Mouse (Mus musculus) E14TG2a.4 (cell line): ENCODE results near the gene Tlx2.

Experiments used
- H3K27me3 ChIP-seq: 2 replicates; pipeline ENCODE4 v1.6.1; 2014; ENCODE audit warnings: low read length, control low read depth; ENCODE audit not compliant: insufficient read depth
- H3K36me3 ChIP-seq: 2 replicates; pipeline ENCODE4 v1.6.1; 2014; ENCODE audit warnings: low read length, control low read depth; ENCODE audit not compliant: insufficient read depth
- H3K4me1 ChIP-seq: replicated peaks from 2 replicates; pipeline ENCODE4 v1.6.1; 2014; ENCODE audit warnings: low read depth, low read length, control low read depth
- H3K4me3 ChIP-seq: replicated peaks from 2 replicates; pipeline ENCODE4 v1.5.1; 2014; ENCODE audit warnings: mild to moderate bottlenecking, low read length
- H3K9me3 ChIP-seq: 2 replicates; pipeline ENCODE4 v1.6.1; 2014; ENCODE audit warnings: low read length, control low read depth
- CTCF ChIP-seq: conservative IDR thresholded peaks from 2 replicates; pipeline ENCODE4 v1.5.1; 2014; ENCODE audit warnings: low read length
- NANOG ChIP-seq: IDR thresholded peaks from 2 replicates; pipeline ENCODE4 v1.6.1; 2014; ENCODE audit warnings: borderline replicate concordance, low read length, mixed read lengths
- POU5F1 ChIP-seq: IDR thresholded peaks from 2 replicates; pipeline ENCODE4 v1.6.1; 2014; ENCODE audit warnings: low read length, borderline replicate concordance

The Tlx2 gene

DNA sequence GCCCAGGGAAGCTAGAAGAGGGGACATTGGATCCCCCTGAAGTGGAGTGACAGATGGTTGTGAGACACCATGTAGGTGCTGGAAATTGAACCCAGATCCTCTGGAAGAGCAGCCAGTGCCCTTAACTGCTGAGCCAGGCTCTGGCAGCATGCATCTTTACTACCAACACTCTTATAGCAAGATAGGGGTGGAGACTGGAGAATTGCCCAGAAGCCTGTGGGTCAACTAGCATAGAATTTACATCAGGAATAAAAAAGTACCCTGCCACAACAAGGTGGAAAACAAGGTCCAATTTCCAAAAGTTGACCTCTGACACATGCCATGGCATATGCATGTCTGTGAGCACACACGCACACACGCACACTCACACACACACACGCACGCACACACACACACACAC, 44.9 kb downstream of the Tlx2 start:
- no peaks in the 10 kb centered on the region for H3K9me3 ChIP-seq
- H3K4me1 ChIP-seq = peaks cover 9% of the 10 kb centered on the region
- no peak overlapping the region for H3K4me3 ChIP-seq
- no peaks in the 10 kb centered on the region for H3K36me3 ChIP-seq
- peaks cover 53% of the 10 kb centered on the region for H3K27me3 ChIP-seq
- TF ChIP-seq NANOG (no peak), CTCF (no peak), POU5F1 (no peak)

DNA sequence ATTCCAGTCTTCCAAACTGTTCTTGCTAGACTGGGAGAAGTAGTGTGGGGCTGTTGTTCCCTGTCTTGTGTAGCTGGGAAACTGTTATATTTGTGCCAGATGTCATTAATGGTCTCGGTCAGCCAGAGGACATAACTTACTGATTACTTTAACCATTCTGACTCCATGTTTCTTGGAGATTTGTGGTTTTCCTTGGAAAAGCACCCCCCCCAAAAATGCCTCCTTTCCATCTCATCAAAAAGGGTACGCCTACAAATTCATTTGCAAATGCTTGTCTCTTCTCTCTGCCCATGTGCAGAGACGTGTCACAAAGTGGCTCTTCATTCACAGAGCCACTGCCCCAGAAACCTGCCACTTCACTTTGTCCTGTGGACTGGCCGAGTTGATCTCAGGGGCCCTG, 45.7 kb downstream of the Tlx2 start:
- no peak overlapping the region for H3K4me3 ChIP-seq
- H3K4me1 ChIP-seq = peaks cover under 1% of the 10 kb centered on the region
- peaks cover 45% of the 10 kb centered on the region for H3K27me3 ChIP-seq
- no peak for TF ChIP-seq NANOG
- no peak for TF ChIP-seq CTCF
- TF ChIP-seq POU5F1 = no peak
- no peaks in the 10 kb centered on the region for H3K9me3 ChIP-seq
- no peaks in the 10 kb centered on the region for H3K36me3 ChIP-seq

DNA sequence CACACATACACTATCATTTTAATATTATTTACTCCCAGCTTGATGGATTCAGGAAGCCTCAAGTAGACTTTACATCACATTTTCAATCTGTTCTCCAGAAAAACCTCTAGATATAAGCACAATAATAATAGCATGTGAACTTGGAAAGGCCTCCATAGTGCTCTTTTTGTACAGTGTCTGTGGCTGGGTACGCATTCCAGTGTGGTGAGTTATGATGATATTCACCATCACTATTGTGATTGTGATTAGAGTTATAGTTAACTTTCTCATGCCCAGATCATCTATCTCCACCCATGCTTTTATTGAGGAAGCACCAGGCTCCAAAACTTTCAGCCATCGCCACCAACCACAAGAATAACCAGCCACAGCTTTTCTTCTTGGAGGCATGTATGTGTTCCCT, 46.3 kb downstream of the Tlx2 start:
- Histone ChIP-seq H3K9me3 (no peaks in the 10 kb centered on the region), H3K27me3 (peaks cover 39% of the 10 kb centered on the region), H3K4me3 (no peak overlapping the region), H3K36me3 (no peaks in the 10 kb centered on the region), H3K4me1 (no peaks in the 10 kb centered on the region)
- TF ChIP-seq POU5F1 (no peak), CTCF (no peak), NANOG (no peak)

DNA sequence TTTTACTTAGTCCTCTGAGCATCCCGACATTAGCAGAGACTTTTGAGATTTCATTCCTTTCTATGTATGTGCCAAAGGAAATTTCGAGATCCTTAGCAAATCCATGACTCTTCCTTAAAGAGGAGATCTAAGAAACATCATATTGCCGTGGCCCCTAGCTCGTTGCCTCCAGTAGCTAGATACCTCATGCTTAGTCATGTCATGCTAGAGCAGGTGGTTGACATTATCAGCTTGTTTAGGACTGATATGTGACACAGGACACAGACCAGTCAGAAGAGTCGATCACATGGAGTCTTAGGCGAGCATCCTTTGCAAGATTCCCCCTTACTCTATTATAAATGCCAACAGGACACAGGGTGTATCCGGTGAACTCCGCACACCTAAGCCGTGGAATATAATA, 47.1 kb downstream of the Tlx2 start:
- Histone ChIP-seq H3K27me3 (peaks cover 32% of the 10 kb centered on the region), H3K4me3 (no peak overlapping the region), H3K9me3 (peaks cover 3% of the 10 kb centered on the region; the same call in 1 of the 2 replicates), H3K4me1 (no peaks in the 10 kb centered on the region), H3K36me3 (no peaks in the 10 kb centered on the region)
- no peak for TF ChIP-seq CTCF
- no peak for TF ChIP-seq NANOG
- no peak for TF ChIP-seq POU5F1

DNA sequence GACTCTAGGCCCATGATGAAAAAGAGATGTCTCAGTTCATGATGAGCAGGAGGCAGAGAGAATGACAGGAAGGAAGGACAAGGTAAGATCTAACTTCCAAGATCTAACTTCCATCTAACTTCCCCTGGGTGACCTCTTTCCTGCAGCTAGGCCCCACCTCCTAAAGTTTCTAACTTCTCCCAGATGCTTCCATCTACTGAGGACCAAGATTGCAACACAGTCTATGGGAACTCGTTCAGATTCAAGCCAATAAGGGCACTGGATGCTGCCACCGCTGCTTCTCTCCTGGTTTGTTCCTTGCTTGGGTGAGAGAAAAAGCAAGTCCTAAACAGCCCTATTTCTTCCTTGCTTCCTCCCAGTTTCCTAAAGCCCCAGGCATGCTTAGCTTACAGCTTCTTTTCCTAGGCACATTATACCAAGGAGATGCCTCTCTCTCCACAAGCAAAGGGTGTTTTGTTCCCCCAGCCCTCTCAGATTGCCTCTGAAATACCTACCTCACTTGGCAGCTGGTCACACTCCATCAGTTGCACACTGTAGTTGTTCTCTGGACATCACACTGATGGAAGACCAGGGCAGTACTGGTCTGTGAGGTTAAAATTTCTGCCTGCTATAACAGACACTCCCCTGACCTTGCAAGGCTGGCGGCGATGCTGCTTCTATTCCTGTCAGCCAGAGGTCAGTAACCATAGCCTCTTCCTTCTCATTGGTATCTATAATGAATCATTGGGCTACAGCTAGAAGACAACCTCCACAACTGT, 49.1 kb downstream of the Tlx2 start:
- H3K9me3 ChIP-seq = peaks cover 3% of the 10 kb centered on the region; the same call in 1 of the 2 replicates
- no peak overlapping the region for H3K4me3 ChIP-seq
- H3K27me3 ChIP-seq = peaks cover 13% of the 10 kb centered on the region; the same call in 1 of the 2 replicates
- no peaks in the 10 kb centered on the region for H3K4me1 ChIP-seq
- TF ChIP-seq NANOG = no peak
- TF ChIP-seq CTCF = no peak
- no peak for TF ChIP-seq POU5F1
- H3K36me3 ChIP-seq = no peaks in the 10 kb centered on the region

DNA sequence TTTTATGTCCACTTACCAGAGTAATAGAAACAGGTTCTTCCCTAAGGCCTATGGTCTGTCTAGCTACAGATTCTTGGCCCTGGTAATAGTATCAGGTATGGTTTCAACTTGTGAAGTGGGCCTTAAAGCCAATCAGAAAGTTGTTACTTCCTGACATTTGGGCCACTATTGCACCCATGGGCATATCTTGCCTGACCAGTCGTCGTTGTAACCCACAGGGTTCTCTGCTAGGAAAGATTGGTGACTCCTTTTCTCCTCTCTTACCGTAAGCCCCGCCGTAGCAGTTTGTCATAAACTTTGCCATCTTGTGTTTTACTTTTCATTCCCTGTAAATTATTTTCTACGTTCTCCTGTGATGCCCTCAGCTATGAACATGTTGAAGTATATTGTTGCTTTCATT, 50.0 kb downstream of the Tlx2 start:
- Histone ChIP-seq H3K9me3 (peaks cover 3% of the 10 kb centered on the region; the same call in 1 of the 2 replicates), H3K4me3 (no peak overlapping the region), H3K4me1 (no peaks in the 10 kb centered on the region), H3K27me3 (peaks cover 11% of the 10 kb centered on the region; the same call in 1 of the 2 replicates), H3K36me3 (no peaks in the 10 kb centered on the region)
- TF ChIP-seq CTCF = no peak
- TF ChIP-seq POU5F1 = no peak
- no peak for TF ChIP-seq NANOG

DNA sequence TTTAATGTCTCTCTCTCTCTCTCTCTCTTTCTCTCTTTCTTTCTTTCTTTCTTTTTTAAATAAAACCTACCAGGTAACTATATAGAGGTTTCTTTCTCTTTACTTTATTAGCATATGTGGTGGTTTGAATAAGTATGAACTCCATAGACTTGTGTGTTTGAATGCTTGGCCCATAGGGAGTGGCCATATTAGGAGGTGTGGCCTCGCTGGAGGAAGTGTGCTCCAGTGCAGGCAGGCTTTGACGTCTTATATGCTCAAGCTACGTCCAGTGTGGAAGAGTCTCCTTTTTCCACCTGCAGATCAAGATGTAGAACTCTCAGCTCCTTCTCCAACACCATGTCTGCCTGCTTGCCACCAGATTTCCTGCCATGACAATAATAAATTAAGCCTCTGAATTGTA, 51.0 kb downstream of the Tlx2 start:
- Histone ChIP-seq H3K4me3 (no peak overlapping the region), H3K27me3 (peaks cover 5% of the 10 kb centered on the region; the same call in 1 of the 2 replicates), H3K36me3 (no peaks in the 10 kb centered on the region), H3K9me3 (peaks cover 6% of the 10 kb centered on the region; the same call in 1 of the 2 replicates), H3K4me1 (no peaks in the 10 kb centered on the region)
- no peak for TF ChIP-seq NANOG
- no peak for TF ChIP-seq CTCF
- no peak for TF ChIP-seq POU5F1
